Mouse (Mus musculus) heart, embryonic 14.5 days (tissue): ENCODE data around the gene Tnrc18. TPM values are rescaled to one million over a fixed set of nuclear protein-coding genes. Genes with fewer than 3 reads are reported as not detected.

Experiments used
- ATAC-seq: fragments of 200-750 bp; cut with Nextera tagmentation; 2 replicates; pipeline ENCODE4 v1.8.0; 2017; ENCODE audit warnings: low read depth, moderate TSS enrichment; ENCODE audit not compliant: insufficient number of reproducible peaks, insufficient read depth, low FRiP score
- H3K27ac ChIP-seq, 2 experiments: fragments of 200-500 bp in 1 of 2; fragments of 300-500 bp in 1 of 2; sonication (generic) in 1 of 2; replicated peaks in 1 of 2; 2 replicates each; pipeline ENCODE4 v1.5.1; 2012 to 2014; ENCODE audit warnings: low read depth in 2 of 2, low read length in 2 of 2, control low read depth in 1 of 2, mild to moderate bottlenecking in 1 of 2, mixed read lengths in 1 of 2; ENCODE audit not compliant: control insufficient read depth in 1 of 2, insufficient read depth in 1 of 2
- H3K27me3 ChIP-seq: fragments of 300-500 bp; sonication (generic); 2 replicates; pipeline ENCODE4 v1.6.1; 2014; ENCODE audit warnings: mild to moderate bottlenecking, low read length, control low read depth; ENCODE audit not compliant: control insufficient read depth, insufficient read depth
- H3K36me3 ChIP-seq: fragments of 300-500 bp; sonication (generic); 2 replicates; pipeline ENCODE4 v1.6.1; 2014; ENCODE audit warnings: mild to moderate bottlenecking, control low read depth, low read length, mixed read lengths; ENCODE audit not compliant: control insufficient read depth, insufficient read depth
- H3K4me1 ChIP-seq, 2 experiments: fragments of 200-500 bp in 1 of 2; fragments of 300-500 bp in 1 of 2; sonication (generic) in 1 of 2; 2 replicates each; pipeline ENCODE4 v1.6.1; 2012 to 2014; ENCODE audit warnings: low read length in 2 of 2, control low read depth in 1 of 2, mixed read lengths in 1 of 2; ENCODE audit not compliant: control insufficient read depth in 2 of 2, insufficient read depth in 2 of 2
- H3K4me2 ChIP-seq: fragments of 300-500 bp; sonication (generic); 2 replicates; pipeline ENCODE4 v1.6.1; 2014; ENCODE audit warnings: mild to moderate bottlenecking, low read length
- H3K4me3 ChIP-seq, 2 experiments: fragments of 200-500 bp in 1 of 2; fragments of 300-500 bp in 1 of 2; sonication (generic) in 1 of 2; 2 replicates each; pipeline ENCODE4 v1.5.1; 2012 to 2014; ENCODE audit warnings: low read length in 2 of 2, mild to moderate bottlenecking in 2 of 2, control low read depth in 1 of 2, low read depth in 1 of 2, moderate library complexity in 1 of 2; ENCODE audit not compliant: control insufficient read depth in 1 of 2, insufficient read depth in 1 of 2
- H3K9ac ChIP-seq: fragments of 300-500 bp; sonication (generic); 2 replicates; pipeline ENCODE4 v1.6.1; 2014; ENCODE audit warnings: mild to moderate bottlenecking, low read length
- H3K9me3 ChIP-seq: fragments of 300-500 bp; sonication (generic); 2 replicates; pipeline ENCODE4 v1.6.1; 2016; ENCODE audit warnings: low read length, control low read depth; ENCODE audit not compliant: control insufficient read depth
- WGBS: fragments of 180-500 bp; shearing (Covaris S2); extraction: QIAGEN DNeasy Blood & Tissue Kit; methylation state at CpG from one replicate; pipeline ENCODE4 v1.1.7; 2014; 5-methylcytosine and 5-hydroxymethylcytosine counted together
- polyA plus RNA-seq: library from polyadenylated mRNA; unstranded; fragments of >200 nt; fragmentation: Nextera tagmentation; extraction: Ambion mirVana; gene quantifications from 2 replicates; pipeline ENCODE4 v1.2.1, GENCODE M21; 2014

Gene Tnrc18
- polyA plus RNA-seq, 1 experiment from 2014 or later, result 31.0 TPM

DNA sequence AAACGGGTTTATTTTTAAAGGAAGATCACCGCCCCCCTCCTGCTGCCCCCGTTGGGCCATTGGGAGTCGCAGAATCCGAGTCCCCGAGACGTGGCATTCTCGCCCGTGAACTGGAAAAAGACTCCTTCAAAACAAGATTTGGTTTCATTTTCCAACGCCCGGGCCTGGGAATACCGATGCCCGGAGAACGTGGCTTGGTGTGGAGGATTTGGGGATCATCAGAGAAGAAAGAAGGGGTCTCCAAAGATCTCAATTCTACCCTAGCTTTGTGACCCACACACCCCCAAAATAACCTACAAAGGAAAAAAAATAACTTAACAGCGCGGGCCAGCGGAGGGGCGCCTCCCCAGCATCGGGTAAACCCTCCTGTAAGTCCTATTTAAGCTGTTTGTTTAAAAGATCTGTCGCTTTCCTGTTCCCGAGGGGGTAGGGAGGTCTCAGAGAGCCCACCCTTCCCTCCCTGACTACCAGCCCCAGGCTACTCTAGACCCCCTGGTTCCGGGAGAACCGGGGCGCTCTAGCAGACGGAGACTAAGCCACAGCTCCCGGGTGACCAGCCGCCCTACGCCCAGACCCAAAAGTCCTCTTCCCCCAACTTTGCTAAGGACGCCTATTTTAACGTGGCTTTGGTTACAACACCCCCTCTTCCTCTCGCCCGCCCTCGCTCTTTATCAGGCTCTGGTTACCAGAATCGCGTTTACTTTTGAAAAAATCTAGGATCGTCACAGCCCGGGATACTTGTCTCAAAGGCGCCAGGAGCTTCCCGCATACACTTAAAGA is 1.2 kb downstream of the Tnrc18 start:
- WGBS, result under 1% methylated on average over 39 of the region's 39 CpGs
- peak overlapping the region; percentile 73 for H3K4me2 ChIP-seq
- H3K27me3 ChIP-seq, result no peaks in the 10 kb centered on the region
- peaks cover 19 to 22% of the 10 kb centered on the region in 2 experiments for H3K4me1 ChIP-seq
- H3K36me3 ChIP-seq, result 0 out of 2 replicates have a peak, but pooled peaks cover 12% of the 10 kb centered on the region
- ATAC-seq, result no peak
- peak overlapping the region; percentile 100 for H3K27ac ChIP-seq
- H3K9me3 ChIP-seq, result no peaks in the 10 kb centered on the region
- peak overlapping the region; percentile 89 to 90 for H3K4me3 ChIP-seq
- peak overlapping the region; percentile 100 for H3K9ac ChIP-seq

DNA sequence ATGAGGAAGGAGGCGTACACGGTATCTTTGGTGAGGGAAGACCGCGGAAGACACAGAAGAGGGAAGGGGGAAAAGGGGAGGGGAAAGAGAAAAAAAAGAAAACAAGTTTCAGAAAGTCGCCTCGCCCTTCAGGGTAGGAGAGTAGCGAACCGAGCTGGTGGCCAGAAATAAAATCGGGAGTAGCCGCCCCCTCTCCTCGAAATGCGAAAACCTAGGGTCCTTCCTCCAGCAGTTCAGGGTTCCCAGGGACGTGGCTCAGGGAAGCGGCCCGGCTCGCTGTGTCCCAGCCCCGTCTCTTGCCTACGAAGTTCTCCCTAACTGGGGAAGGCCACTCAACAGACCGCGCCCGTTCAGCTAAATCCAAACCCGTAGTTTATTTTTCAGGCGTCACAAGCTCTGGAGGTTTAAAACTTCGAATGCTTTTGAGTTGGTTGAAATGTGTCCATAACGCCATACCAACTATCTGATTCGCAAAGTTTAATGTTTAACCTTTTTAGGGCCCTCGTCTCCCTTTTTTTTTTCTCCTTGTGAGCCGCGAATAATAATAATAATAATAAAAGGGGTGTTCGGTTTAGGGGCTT is 2.0 kb downstream of the Tnrc18 start:
- peak overlapping the region; percentile 100 for H3K9ac ChIP-seq
- 0 out of 2 replicates have a peak, but pooled peaks cover 14% of the 10 kb centered on the region for H3K36me3 ChIP-seq
- peak overlapping the region; percentile 73 for H3K4me2 ChIP-seq
- no peaks in the 10 kb centered on the region for H3K27me3 ChIP-seq
- no peaks in the 10 kb centered on the region for H3K9me3 ChIP-seq
- H3K4me3 ChIP-seq, result peak overlapping the region; percentile 89 to 90
- H3K27ac ChIP-seq, result peak overlapping the region; percentile 100
- peaks cover 22 to 29% of the 10 kb centered on the region in 2 experiments for H3K4me1 ChIP-seq
- no peak for ATAC-seq
- WGBS, result under 1% methylated on average over 30 of the region's 30 CpGs

DNA sequence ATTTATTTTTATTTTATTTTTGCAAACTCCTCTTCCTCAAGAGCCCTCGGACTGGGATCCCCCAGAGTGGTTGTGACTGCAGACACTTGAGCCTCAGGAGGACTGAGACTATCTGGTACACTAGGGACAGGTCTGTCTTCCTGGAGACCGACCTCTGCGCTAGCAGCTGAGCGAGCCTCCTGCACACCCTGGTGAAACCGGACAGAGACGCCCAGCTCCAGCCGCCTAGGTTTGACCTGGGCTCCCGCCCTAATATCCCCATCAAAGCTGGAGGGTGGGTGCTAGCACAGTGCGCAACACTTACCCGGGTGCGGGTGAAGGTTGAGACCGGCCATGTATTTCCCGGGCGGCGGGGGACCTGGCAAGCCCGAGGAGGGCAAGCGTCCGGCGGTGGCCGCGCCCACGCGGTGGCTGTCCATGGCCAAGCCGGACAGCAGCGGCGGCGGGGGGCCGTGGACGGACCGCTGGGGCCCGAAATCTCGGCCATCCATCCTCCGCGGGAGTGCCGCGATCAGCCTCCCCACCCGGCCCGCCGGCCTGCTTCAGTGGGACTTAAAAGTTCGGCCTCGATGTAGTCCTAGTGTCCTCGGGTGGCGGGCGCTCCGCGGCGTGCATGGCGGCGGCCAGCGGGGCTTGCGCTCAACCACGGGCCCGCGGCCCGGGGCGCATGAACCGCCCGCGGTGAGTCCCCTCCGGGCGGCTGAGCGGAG is 2.6 kb downstream of the Tnrc18 start:
- ATAC-seq, result no peak
- Histone ChIP-seq H3K4me1 (peaks cover 25 to 34% of the 10 kb centered on the region in 2 experiments), H3K4me2 (peak overlapping the region; percentile 73), H3K27ac (peak overlapping the region; percentile 100), H3K36me3 (peaks cover 18% of the 10 kb centered on the region; the same call in 1 of the 2 replicates), H3K27me3 (no peaks in the 10 kb centered on the region), H3K9me3 (no peaks in the 10 kb centered on the region), H3K4me3 (peak overlapping the region; percentile 89 to 90), H3K9ac (peak overlapping the region; percentile 100)
- WGBS, result under 1% methylated on average over 62 of the region's 62 CpGs

DNA sequence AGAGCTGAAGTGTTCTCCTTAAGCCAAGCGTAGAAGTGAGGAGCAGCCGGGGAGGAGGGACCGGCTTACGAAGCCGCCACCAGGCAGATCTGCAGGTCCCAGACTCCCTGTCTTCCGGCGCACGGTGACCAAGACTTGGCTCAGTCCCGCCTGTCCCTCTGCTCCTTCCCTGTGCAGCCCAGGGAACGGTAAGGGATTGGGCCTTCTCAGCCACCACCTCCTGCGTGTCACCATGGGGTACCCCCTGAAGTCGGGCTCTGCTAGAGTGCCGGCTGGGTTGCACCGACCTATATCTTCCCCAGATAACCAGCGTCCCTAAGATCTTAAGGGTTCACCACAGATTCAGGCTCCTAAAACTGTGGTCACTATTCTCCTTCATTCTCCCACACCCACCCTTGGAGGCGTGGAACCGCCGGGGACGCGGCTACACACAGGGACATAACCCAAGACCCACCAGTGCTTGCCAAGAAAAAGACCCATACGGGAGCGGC is 3.3 kb downstream of the Tnrc18 start:
- no peak for ATAC-seq
- no peaks in the 10 kb centered on the region for H3K27me3 ChIP-seq

DNA sequence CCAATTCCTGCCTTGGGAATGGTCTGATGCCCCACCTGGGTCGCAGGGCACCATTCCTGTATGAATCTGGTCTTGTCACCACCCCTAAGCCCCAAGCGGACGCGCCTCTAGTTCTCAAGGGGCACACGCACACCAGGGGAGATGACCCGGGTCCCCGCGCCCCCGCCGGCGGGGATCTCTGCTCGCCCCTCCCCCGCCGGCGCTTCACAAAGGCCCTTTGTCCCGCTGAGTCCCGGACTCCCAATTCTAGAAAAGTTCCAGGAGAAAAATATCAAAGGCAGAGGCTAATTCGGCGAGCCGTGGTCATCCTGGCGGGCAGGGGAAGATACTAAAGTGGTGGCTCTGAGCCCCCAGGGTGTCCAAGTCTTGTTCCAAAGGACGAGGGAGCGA is 3.7 kb downstream of the Tnrc18 start:
- peaks cover 25 to 34% of the 10 kb centered on the region in 2 experiments for H3K4me1 ChIP-seq

More for the DNA sequence above, 3.3 kb downstream of the Tnrc18 start:
- Histone ChIP-seq H3K9me3 (no peaks in the 10 kb centered on the region), H3K36me3 (peaks cover 24% of the 10 kb centered on the region; the same call in 1 of the 2 replicates), H3K27ac (peak overlapping the region; percentile 89 to 100), H3K4me1 (peaks cover 25 to 34% of the 10 kb centered on the region in 2 experiments), H3K4me2 (peak overlapping the region; percentile 73), H3K4me3 (peak overlapping the region; percentile 89 to 90), H3K9ac (peak overlapping the region; percentile 100)
- WGBS, result under 1% methylated on average over 21 of the region's 22 CpGs

DNA sequence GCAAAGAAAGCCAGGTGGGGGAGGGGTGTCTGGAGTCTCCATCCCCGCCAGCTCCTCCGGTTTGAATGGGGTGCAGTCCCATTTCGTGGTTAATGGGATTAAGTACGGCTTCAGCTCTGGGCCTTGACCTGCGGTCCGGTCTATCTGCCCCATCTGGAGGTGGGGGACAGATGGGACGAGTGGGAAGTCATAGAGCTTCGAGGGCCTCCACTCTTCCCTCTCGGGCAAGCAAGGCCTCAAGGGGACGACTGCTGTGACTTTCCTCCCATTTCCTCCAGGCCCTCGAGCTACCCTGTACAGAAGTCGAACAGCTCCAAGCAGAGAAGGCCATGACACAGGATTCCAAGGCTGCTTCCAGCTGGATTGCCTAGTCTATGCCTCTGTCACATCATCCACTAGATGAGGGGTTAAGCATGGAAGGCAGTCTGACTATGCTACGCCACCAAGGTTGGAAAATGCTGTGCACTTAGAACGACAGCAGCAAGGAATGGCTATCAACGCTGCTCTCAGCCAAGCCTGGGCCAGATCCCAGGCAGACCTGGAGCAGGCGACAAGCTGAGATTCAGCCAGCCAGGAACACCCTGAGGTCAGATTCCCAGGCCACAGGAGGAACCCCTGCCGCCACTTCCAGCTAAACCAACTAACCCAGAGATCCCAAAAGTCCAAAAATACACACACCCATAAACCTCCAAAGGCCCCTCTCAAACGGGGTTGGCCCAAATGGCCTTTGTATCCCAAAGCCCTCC is 4.3 kb downstream of the Tnrc18 start:
- Histone ChIP-seq H3K9me3 (no peaks in the 10 kb centered on the region), H3K27me3 (no peaks in the 10 kb centered on the region), H3K9ac (peak overlapping the region; percentile 100), H3K27ac (peak overlapping the region; percentile 89 to 100), H3K4me3 (peak overlapping the region; percentile 89 to 90), H3K4me1 (peaks cover 25 to 34% of the 10 kb centered on the region in 2 experiments), H3K4me2 (peak overlapping the region; percentile 73), H3K36me3 (peaks cover 29% of the 10 kb centered on the region)
- ATAC-seq, result no peak
- WGBS, result 5% methylated on average over 18 of the region's 18 CpGs

More for the DNA sequence above, 3.7 kb downstream of the Tnrc18 start:
- Histone ChIP-seq H3K9me3 (no peaks in the 10 kb centered on the region), H3K27ac (peak overlapping the region; percentile 89 to 100), H3K9ac (peak overlapping the region; percentile 100), H3K4me3 (peak overlapping the region; percentile 89 to 90), H3K4me2 (peak overlapping the region; percentile 73), H3K27me3 (no peaks in the 10 kb centered on the region), H3K36me3 (peaks cover 26% of the 10 kb centered on the region; the same call in 1 of the 2 replicates)
- ATAC-seq, result no peak
- under 1% methylated on average over 23 of the region's 23 CpGs for WGBS

DNA sequence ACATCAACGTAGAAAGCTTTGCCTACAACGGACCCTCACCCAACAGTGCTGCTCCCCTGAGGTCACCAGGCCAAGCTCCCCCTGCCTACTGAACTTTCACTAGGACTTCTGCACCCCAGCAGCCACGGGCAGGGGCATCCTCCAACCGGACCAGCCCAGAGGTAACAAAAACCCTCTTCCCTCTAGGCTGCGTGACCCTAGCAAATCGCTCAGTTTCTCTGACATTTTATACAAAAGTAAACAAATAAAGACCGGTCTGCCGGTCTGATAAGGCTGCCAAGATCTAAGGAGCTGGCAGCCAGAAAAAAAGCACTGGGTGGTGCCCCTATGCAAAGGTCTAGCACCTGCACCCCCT is 4.9 kb downstream of the Tnrc18 start:
- Histone ChIP-seq H3K4me3 (peak overlapping the region; percentile 89 to 90), H3K27ac (peak overlapping the region; percentile 89 to 100; a peak in 3 of 4 replicates), H3K4me1 (peaks cover 25 to 34% of the 10 kb centered on the region in 2 experiments), H3K36me3 (peaks cover 34% of the 10 kb centered on the region), H3K9me3 (no peaks in the 10 kb centered on the region), H3K4me2 (peak overlapping the region; percentile 73), H3K9ac (peak overlapping the region; percentile 100), H3K27me3 (no peaks in the 10 kb centered on the region)
- 14% methylated on average over 8 of the region's 8 CpGs for WGBS
- no peak for ATAC-seq
